Mouse (Mus musculus) R1 (cell line): Measurements from ENCODE around the gene Fut8.
"Not testable (repeated sequence)": the region's sequence is repeated elsewhere in the genome, so short reads cannot be mapped to it uniquely, and the experiment has no call there.

Experiments
- DNase-seq: peaks from one replicate; pipeline ENCODE4 v3.0.0-alpha.2; 2018; ENCODE audit warnings: low read depth, low spot score

Fut8 gene

DNA sequence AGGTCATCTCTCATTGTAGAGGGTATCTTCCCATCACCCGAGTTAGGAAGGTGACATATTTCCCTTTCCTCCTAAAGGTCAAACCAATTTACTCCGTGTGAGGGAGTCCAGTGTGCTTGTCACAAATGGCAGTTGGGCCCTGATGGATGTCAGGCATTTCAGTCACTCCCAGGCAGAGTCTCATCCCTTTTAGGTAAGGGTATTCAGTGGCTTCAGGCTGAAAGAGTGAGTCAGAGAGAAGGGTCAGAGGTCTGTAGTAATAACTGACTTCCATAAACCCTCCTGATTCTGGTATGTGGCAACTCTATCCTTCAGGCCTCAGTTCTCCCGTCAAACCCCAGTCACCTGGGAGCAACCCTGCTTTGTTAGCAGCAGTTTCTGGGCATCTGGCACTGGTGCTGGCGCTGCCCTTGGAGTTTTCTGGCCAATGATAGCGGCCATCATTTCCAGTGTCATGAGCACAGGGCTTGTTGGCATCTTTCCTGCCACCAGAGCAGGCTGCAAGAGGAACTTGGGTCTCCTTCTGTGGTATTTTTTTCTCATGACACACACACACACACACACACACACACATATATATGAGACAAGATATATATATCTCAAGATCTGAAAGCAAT is 262.6 kb downstream of the Fut8 start:
- DNase-seq = no peak

DNA sequence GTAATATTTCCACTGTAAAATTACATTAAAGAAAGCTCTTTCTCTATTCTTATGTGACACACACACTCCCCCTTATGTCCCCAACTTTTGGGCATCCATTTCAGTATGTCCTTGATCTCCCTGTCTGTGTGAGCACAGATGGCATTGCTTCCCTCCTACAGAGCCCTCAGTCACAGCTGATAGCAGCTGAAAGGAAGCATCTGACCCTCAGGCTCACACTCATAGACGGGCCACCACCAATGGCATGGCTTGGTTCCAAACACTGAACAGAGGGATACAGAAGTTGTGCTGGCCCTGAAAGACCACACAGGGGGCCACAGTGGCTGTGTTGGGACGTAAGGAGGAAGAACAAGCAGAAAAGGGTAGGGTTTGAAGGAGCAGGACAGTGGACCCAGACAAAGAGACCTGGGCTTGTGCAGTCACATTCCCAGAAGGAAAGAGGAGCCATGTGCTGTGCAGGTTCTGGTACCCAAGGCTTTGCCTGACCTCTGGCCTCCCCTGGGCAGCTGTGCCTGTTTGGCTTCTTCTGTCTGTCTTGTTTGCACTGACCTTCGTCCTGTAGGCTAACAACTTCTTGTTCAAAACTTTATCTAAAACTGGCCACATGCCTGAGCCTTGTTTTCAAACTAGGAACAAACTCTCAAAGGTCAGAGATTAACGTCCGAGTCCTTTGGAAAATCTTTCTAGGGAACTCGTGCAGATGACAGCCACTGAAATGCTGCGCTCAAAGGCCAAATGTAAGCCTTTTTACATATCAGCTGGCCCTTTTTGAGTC is 263.7 kb downstream of the Fut8 start:
- no peak for DNase-seq

DNA sequence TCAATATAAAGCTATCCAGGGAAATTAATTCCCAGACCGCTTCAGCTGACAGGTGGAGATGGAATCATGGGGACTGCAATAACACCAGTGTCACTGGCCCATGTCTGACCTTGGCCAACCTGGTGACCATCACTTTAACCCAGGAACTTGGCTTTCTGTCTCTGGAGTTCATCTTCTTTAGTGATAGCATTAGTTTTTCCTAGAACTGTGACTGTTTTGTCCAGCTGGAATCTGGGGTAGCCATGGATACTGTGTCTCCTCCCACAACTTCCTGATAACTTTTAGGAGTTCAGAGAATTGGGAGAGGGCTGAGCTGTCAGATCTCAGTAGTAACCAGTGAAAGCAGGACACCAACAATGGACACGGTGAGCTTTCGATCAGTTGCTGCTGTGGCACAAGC is 264.3 kb downstream of the Fut8 start:
- DNase-seq = no peak

DNA sequence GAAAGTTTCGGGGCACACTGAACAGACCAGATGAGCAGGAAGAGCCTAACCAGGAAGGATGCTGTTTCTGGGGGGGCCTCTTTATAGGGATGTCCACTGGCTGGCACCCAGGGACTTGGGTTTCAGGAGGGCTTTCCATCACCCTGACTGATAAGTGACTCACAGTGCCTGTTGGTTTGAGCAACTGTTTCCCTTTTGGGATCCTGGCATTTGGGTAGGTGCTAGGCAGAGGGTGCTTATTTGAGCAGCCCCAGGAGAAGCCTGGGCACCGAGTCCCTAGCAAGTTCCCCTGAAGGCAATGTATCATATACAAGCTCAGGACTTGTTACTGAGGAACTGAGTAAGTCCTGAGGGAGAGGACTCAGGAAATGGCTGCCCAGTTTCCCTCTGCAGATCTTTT is 267.5 kb downstream of the Fut8 start:
- DNase-seq = no peak

DNA sequence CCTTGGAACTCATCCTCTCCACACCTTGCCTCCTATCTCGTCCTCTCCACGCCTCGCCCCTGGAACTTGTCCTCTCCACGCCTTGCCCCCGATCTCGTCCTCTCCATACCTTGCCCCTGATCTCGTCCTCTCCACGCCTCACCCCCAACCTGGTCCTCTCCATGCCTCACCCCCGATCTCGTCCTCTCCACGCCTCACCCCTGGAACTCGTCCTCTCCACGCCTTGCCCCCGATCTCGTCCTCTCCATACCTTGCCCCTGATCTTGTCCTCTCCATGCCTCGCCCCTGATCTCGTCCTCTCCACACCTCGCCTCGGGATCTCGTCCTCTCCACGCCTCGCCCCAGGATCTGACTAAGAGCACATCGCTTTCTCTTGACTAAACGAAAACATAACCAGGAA is 269.8 kb downstream of the Fut8 start:
- DNase-seq = no peak

DNA sequence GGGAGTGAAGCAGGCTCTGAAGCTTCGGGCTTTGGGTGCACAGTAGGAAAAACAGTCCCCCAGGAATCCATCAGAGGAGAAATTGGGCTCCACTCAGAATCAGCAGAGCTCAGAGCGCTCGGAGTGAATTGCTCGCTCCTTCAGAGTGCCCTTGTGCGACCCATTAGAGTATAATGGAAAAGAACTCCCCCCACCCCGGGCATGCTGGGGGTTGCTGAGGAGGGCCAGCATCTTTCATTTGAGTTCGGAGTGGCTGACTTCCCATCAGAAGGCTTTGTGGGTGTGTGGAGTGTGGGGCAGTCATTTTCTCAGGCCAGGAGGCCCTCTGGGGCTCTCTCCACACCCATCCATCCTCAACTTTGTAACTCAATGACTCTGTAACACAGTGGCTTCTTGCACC is 272.8 kb downstream of the Fut8 start:
- DNase-seq = no peak

DNA sequence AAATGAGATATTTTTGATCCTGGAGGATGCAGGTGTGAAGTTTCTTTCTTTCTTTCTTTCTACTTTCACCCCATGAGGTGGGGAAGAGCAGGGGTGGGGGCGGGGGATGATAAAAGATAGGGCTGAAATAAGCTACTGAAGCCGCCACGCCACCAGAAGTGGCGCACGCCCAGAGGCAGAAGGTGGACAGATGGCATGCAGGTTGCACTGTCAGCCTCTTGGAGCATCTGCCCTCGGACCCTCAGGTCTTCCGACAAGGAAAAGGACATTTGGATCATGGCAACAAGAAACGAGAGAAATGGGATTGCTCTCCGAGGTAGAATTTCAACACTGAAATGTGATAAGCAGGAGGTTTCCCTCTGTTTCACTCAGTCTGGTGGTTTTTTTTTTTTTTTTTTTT is 273.3 kb downstream of the Fut8 start:
- no peak for DNase-seq

DNA sequence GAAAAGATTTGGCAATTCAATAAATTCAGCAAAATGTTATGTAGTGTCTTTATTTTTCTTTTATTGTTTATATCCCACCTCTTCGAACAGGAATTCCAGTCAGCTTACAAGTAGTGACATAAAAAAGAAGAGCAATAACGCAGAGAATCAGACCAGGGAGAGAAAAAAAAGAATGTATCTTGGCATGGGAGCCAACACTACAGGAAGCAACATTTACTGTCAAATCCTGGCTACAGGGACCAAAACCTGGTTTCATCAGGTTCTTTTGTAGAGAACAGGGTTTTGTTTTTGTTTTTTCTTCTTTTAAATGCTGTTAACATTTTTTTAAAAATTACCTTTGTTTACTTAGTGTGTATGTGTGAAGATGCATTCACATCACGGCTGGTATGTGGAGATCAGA is 273.7 kb downstream of the Fut8 start:
- DNase-seq = no peak

DNA sequence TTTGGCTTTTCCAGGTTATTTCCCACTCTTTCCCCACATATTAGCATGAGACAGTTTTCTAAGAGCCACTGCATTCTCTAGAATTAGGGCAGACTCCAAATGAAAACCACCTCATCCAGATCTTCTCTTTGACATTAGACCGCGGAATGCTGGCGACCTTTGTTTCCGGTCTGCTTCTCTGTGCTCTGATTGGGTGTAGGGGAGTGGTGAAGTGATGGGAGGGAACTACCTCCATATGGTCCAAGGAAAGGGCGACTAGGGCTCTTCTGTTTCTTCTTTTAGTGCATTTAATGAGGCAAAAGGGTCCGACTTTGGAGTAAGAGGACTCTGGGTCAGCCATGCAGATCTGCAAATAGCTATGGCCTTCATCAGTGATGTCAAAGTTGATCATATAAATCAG is 278.9 kb downstream of the Fut8 start:
- DNase-seq = no peak

DNA sequence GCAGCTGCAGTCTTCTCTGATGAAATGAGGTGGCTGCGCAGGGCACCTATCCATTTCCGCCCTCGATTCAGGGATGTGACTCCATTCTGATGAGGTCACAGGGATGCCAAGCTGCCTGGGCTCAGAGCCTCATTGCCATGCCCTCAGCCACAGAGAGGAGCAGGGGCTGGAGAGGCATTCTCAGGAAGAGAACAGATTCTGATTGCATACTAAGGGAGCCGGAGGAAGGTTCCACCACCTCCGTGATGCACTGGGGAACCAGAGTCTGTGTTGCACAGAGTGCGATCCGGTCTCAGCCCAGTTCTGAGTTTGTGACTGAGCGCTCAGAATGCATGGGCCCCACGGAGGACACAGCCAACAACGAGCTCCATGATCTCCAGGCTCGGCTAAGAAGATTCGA is 279.8 kb downstream of the Fut8 start:
- DNase-seq = no peak

DNA sequence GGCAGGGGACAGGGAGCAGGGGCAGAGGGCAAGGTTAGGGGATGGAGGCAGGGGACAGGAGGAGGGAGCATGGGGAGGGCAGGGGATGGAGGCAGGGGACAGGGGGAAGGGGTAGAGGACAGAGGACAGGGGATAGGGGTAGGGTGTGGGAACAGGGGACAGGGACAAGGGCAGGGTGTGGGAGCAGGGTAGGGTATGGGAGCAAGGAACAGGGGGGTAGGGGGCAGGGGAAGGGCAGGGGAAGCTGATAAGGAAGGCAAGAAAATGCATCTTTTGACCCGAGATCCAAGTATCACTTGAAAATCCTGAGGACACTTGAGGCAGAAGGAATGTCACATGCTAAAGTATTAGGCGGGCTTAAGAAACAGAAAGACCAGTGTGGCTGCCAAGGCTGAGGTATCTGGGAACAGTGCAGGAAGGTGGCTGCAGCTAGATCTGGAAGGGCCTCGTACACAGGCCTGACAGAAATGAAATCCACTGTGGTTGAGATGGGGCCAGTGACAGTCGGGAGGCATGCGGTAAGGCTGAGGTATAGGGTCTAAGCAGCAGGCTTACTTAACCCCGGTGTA is 281.7 kb downstream of the Fut8 start:
- DNase-seq = no peak

DNA sequence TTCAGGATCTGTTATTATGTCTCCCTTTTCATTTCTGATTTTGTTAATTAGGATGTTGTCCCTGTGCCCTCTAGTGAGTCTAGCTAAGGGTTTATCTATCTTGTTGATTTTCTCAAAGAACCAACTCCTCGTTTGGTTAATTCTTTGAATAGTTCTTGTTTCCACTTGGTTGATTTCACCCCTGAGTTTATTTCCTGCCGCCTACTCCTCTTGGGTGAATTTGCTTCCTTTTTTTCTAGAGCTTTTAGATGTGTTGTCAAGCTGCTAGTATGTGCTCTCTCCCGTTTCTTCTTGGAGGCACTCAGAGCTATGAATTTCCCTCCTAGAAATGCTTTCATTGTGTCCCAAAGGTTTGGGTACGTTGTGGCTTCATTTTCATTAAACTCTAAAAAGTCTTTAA is 286.1 kb downstream of the Fut8 start:
- not testable (repeated sequence) for DNase-seq
